Mouse (Mus musculus) midbrain, embryonic 16.5 days (tissue): ENCODE results near the gene Mynn. TPM values are rescaled to one million over a fixed set of nuclear protein-coding genes. Genes with fewer than 3 reads are reported as not detected.

Source experiments
- ATAC-seq: fragments of 200-750 bp; cut with Nextera tagmentation; 2 replicates; pipeline ENCODE4 v1.8.0; 2017; ENCODE audit warnings: moderate TSS enrichment
- H3K27ac ChIP-seq: fragments of 300-500 bp; sonication (generic); 2 replicates; pipeline ENCODE4 v1.5.1; 2014; ENCODE audit warnings: mild to moderate bottlenecking, low read length, mixed read lengths
- H3K27me3 ChIP-seq: fragments of 300-500 bp; sonication (generic); 2 replicates; pipeline ENCODE4 v1.6.1; 2014; ENCODE audit warnings: low read depth, low read length, mixed read lengths; ENCODE audit not compliant: control insufficient read depth, insufficient read depth
- H3K36me3 ChIP-seq: fragments of 300-500 bp; sonication (generic); 2 replicates; pipeline ENCODE4 v1.6.1; 2014; ENCODE audit warnings: mild to moderate bottlenecking, low read length, moderate library complexity, mixed read lengths; ENCODE audit not compliant: control insufficient read depth, insufficient read depth
- H3K4me1 ChIP-seq: fragments of 300-500 bp; sonication (generic); 2 replicates; pipeline ENCODE4 v1.6.1; 2014; ENCODE audit warnings: mild to moderate bottlenecking, low read length, mixed read lengths; ENCODE audit not compliant: control insufficient read depth, insufficient read depth
- H3K4me2 ChIP-seq: fragments of 300-500 bp; sonication (generic); 2 replicates; pipeline ENCODE4 v1.6.1; 2014; ENCODE audit warnings: mild to moderate bottlenecking, low read length, mixed read lengths
- H3K4me3 ChIP-seq: fragments of 300-500 bp; sonication (generic); 2 replicates; pipeline ENCODE4 v1.5.1; 2014; ENCODE audit warnings: low read depth, mild to moderate bottlenecking, low read length, moderate library complexity, mixed read lengths
- H3K9ac ChIP-seq: fragments of 300-500 bp; sonication (generic); 2 replicates; pipeline ENCODE4 v1.6.1; 2014; ENCODE audit warnings: low read depth, low read length, mixed read lengths
- H3K9me3 ChIP-seq: fragments of 300-500 bp; sonication (generic); replicated peaks from 2 replicates; pipeline ENCODE4 v1.6.1; 2014; ENCODE audit warnings: mild to moderate bottlenecking, low read length, mixed read lengths; ENCODE audit not compliant: control insufficient read depth, poor library complexity, severe bottlenecking
- WGBS: fragments of 180-500 bp; shearing (Covaris S2); extraction: QIAGEN DNeasy Blood & Tissue Kit; methylation state at CpG from one replicate; pipeline ENCODE4 v1.1.7; 2014; 5-methylcytosine and 5-hydroxymethylcytosine counted together
- polyA plus RNA-seq: library from polyadenylated mRNA; unstranded; fragments of >200 nt; fragmentation: Nextera tagmentation; extraction: Ambion mirVana; gene quantifications from 2 replicates; pipeline ENCODE4 v1.2.1, GENCODE M21; 2015

The Mynn gene
- polyA plus RNA-seq, 1 experiment from 2014 or later, result 29.6 TPM

- Histone ChIP-seq H3K27me3 (peaks cover 7% of the 10 kb centered on the region), H3K4me2 (peak overlapping the region; percentile 84), H3K9me3 (no peaks in the 10 kb centered on the region), H3K4me1 (peaks cover 8% of the 10 kb centered on the region; the same call in 1 of the 2 replicates), H3K9ac (peak overlapping the region; percentile 59), H3K27ac (no peak overlapping the region), H3K4me3 (peak overlapping the region; percentile 42), H3K36me3 (no peaks in the 10 kb centered on the region)
- under 1% methylated on average over 41 of the region's 41 CpGs for WGBS
- peak; percentile 93 for ATAC-seq
Measured at GRCm38 (mm10) chr3:30650062-30650841, 48.4 kb downstream of the Mynn start.

- Histone ChIP-seq H3K9ac (no peak overlapping the region), H3K27me3 (no peaks in the 10 kb centered on the region; the same call in 1 of the 2 replicates), H3K4me2 (no peak overlapping the region), H3K27ac (no peak overlapping the region), H3K4me3 (no peak overlapping the region), H3K4me1 (no peaks in the 10 kb centered on the region), H3K9me3 (no peaks in the 10 kb centered on the region), H3K36me3 (no peaks in the 10 kb centered on the region)
- WGBS, result 92% methylated on average over 5 of the region's 5 CpGs
- ATAC-seq, result no peak
Measured at GRCm38 (mm10) chr3:30655937-30656336, 54.1 kb downstream of the Mynn start.

- Histone ChIP-seq H3K9ac (no peak overlapping the region), H3K27me3 (no peaks in the 10 kb centered on the region), H3K4me3 (no peak overlapping the region), H3K27ac (no peak overlapping the region), H3K4me2 (no peak overlapping the region), H3K36me3 (no peaks in the 10 kb centered on the region), H3K9me3 (no peaks in the 10 kb centered on the region), H3K4me1 (no peaks in the 10 kb centered on the region)
- WGBS, result 91% methylated on average over 9 of the region's 9 CpGs
- no peak for ATAC-seq
Measured at GRCm38 (mm10) chr3:30658486-30658885, 56.6 kb downstream of the Mynn start.

Other genes with a start within 250 kb of the Mynn start
- 4.0 and 5.3 TPM in 2 replicates for gene Mecom, start 54.1 kb upstream of the Mynn start, polyA plus RNA-seq
- gene Actrt3, start 2.1 kb upstream of the Mynn start, polyA plus RNA-seq, result 0.37 and 0.41 TPM in 2 replicates
- not detected in 2 replicates for gene Lrriq4, start 42.4 kb downstream of the Mynn start, polyA plus RNA-seq
- gene Lrrc34, start 45.8 kb downstream of the Mynn start, polyA plus RNA-seq, result 1.7 and 1.9 TPM in 2 replicates
- 0.10 TPM in 1 of 2 replicates, not detected in the other for gene Lrrc31, start 97.8 kb downstream of the Mynn start, polyA plus RNA-seq
- 0.05 and 0.12 TPM in 2 replicates for gene Samd7, start 144.2 kb downstream of the Mynn start, polyA plus RNA-seq
- gene Sec62, start 190.8 kb downstream of the Mynn start, polyA plus RNA-seq, result 82.8 and 83.6 TPM in 2 replicates